Mouse (Mus musculus) left cerebral cortex, adult 11 months (tissue): ENCODE measurements around the gene Gm10338.
"Not testable (repeated sequence)": the region's sequence is repeated elsewhere in the genome, so short reads cannot be mapped to it uniquely, and the experiment has no call there.

Experiments
- DNase-seq: peaks from one replicate; pipeline ENCODE4 v3.0.0; 2022; ENCODE audit warnings: low spot score

The Gm10338 gene

GRCm38 (mm10) chr14:7595492-7595891 lies at the start of gene Gm10338:
Gene Gm10338, minus strand, starts transcription at chr14:7595592.
- DNase-seq, result not testable (repeated sequence)

GRCm38 (mm10) chr14:7643872-7644271 lies 48.5 kb upstream of the Gm10338 start, which contains the start of gene Gm10128:
Gene Gm10128, minus strand, starts transcription at chr14:7643972.
- DNase-seq, result not testable (repeated sequence)

- DNase-seq, result not testable (repeated sequence)
Measured at GRCm38 (mm10) chr14:7568382-7568781, 27.0 kb downstream of the Gm10338 start, which contains the start of gene Gm3558. Gene Gm3558, minus strand, starts transcription at chr14:7568566.

DNA sequence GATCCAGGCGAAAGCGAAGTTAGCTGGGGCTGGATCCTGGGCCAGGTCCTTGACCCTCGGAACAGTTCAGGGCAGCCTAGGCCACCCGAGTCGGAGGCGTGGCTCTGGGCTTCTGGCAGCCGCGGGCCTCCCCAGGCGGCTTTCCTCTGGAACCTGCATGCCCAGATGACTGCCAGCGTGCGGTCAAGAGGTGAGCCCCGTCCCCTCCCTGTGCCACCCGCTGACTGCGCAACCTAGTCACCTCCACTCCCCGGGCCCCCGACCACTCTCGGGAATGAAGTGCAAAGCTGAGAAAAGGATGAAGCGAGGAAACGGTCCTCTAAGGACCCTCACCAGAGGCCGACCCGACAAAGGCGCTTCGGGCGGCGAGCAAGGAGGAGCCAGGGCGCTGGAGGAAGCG lies 27.5 kb downstream of the Gm10338 start:
- DNase-seq, result not testable (repeated sequence)

- peak; percentile 9 for DNase-seq
Measured at GRCm38 (mm10) chr14:7567266-7567665, 28.1 kb downstream of the Gm10338 start.
